Mouse (Mus musculus) erythroblast, embryonic 14.5 days (primary cell): ENCODE data around the gene Snrnp27. TPM values are rescaled to one million over a fixed set of nuclear protein-coding genes. Genes with fewer than 3 reads are reported as not detected.
A peak's percentile ranks its signal among the peaks of the same experiment; 100 is the strongest.

ENCODE experiments used
- H3K27me3 ChIP-seq: 2 replicates; pipeline ENCODE4 v1.6.1; 2012; ENCODE audit warnings: inconsistent platforms; ENCODE audit not compliant: control insufficient read depth
- H3K36me3 ChIP-seq: 2 replicates; pipeline ENCODE4 v1.6.1; 2012; ENCODE audit warnings: mild to moderate bottlenecking, inconsistent platforms; ENCODE audit not compliant: control insufficient read depth
- H3K4me1 ChIP-seq: 2 replicates; pipeline ENCODE4 v1.6.1; 2012; ENCODE audit warnings: inconsistent platforms; ENCODE audit not compliant: control insufficient read depth
- H3K4me3 ChIP-seq: replicated peaks from 2 replicates; pipeline ENCODE3; 2012; ENCODE audit warnings: moderate library complexity, mild to moderate bottlenecking, inconsistent platforms
- H3K9me3 ChIP-seq: 2 replicates; pipeline ENCODE4 v1.6.1; 2012; ENCODE audit warnings: low read length, inconsistent platforms, mixed read lengths; ENCODE audit not compliant: control insufficient read depth
- GATA1 ChIP-seq: IDR thresholded peaks from 2 replicates; pipeline ENCODE4 v1.6.1; 2012; ENCODE audit warnings: low read length, inconsistent platforms, mixed read lengths
- TAL1 ChIP-seq: IDR thresholded peaks from 3 replicates; pipeline ENCODE4 v1.6.1; 2012; ENCODE audit warnings: low read length, inconsistent platforms, mixed read lengths
- polyA plus RNA-seq: library from polyadenylated mRNA; stranded (reverse); fragments of >175 nt; gene quantifications from 2 replicates; pipeline ENCODE4 v1.2.3, GENCODE M21; 2012

Snrnp27 gene
- polyA plus RNA-seq, 1 experiment = 41.0 TPM

- no peaks in the 10 kb centered on the region for H3K27me3 ChIP-seq
- peaks cover 50% of the 10 kb centered on the region for H3K36me3 ChIP-seq
- peaks cover 6% of the 10 kb centered on the region for H3K4me1 ChIP-seq
- no peak for TF ChIP-seq GATA1
- no peak for TF ChIP-seq TAL1
- no peak overlapping the region for H3K4me3 ChIP-seq
- H3K9me3 ChIP-seq = no peaks in the 10 kb centered on the region
Measured at GRCm38 (mm10) chr6:86696213-86696612, 11.9 kb upstream of the Snrnp27 start.

DNA sequence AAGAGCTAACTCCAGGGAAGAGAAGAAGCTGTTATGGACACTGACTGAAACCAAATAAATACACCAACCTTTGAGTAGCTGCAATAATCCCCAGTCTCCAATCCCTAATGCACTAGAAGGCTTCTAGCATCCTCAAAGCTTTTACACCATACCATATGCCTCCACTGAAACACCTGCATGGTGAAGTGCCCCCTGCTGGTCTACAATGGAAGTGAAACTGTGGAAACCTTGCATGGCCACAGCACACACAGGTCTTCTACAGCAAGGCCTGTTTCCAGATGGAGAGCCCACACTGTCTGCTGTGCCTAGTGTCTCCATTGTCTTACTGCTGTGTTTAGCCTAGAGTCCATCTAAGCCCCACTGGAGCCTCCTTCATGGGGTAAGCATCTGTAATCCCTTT lies 10.1 kb upstream of the Snrnp27 start:
- Histone ChIP-seq H3K27me3 (no peaks in the 10 kb centered on the region), H3K4me3 (no peak overlapping the region), H3K36me3 (peaks cover 42% of the 10 kb centered on the region), H3K4me1 (peaks cover 8% of the 10 kb centered on the region), H3K9me3 (no peaks in the 10 kb centered on the region)
- TF ChIP-seq TAL1 = no peak
- no peak for TF ChIP-seq GATA1

DNA sequence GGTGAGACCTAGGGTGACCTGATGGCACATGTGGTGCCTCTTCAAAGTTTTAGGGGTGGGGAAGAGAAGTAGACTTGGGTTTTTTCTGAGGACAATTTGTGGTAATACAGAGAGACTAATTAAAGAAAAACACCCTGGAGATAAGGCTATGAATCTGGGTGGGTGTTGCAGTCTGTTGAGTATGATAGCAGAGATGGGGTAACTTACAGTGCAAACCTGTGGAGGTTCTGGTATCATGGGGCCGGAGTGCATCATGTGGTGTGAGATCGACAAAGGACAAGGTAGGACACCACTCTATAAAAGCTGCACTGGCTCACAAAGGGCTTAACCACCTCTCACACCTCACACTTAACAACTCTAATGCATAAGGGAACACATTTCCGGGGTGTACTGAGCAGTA lies 5.3 kb upstream of the Snrnp27 start:
- Histone ChIP-seq H3K4me1 (peaks cover 22% of the 10 kb centered on the region), H3K36me3 (peaks cover 23% of the 10 kb centered on the region), H3K27me3 (0 out of 2 replicates have a peak, but pooled peaks cover 2% of the 10 kb centered on the region), H3K9me3 (no peaks in the 10 kb centered on the region), H3K4me3 (no peak overlapping the region)
- no peak for TF ChIP-seq TAL1
- no peak for TF ChIP-seq GATA1

- H3K4me1 ChIP-seq = peaks cover 41% of the 10 kb centered on the region
- peaks cover 26% of the 10 kb centered on the region for H3K36me3 ChIP-seq
- 0 out of 2 replicates have a peak, but pooled peaks cover 2% of the 10 kb centered on the region for H3K27me3 ChIP-seq
- no peak overlapping the region for H3K4me3 ChIP-seq
- no peaks in the 10 kb centered on the region for H3K9me3 ChIP-seq
- no peak for TF ChIP-seq TAL1
Measured at GRCm38 (mm10) chr6:86686971-86687370, 2.6 kb upstream of the Snrnp27 start.

DNA sequence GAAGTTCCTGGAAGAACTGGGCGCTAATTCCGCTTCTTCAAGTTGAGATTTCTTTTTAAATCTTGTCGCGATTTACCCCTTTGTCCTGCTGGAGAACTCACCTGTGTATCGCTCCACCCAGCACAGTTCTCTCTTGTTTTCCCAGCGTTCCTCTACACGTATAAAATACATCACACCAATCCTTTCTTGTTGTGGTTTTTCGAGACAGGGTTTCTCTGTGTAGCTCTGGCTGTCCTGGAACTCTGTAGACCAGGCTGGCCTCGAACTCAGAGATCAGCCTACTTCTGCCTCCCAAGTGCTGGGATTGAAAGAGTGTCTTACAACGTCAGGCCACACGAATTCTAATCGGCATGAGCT lies 311 bp upstream of the Snrnp27 start:
- H3K27me3 ChIP-seq = 0 out of 2 replicates have a peak, but pooled peaks cover 2% of the 10 kb centered on the region
- H3K4me1 ChIP-seq = peaks cover 35% of the 10 kb centered on the region
- TF ChIP-seq GATA1 = no peak
- no peak for TF ChIP-seq TAL1
- H3K36me3 ChIP-seq = peaks cover 39% of the 10 kb centered on the region
- H3K4me3 ChIP-seq = peak overlapping the region; percentile 75
- no peaks in the 10 kb centered on the region for H3K9me3 ChIP-seq

DNA sequence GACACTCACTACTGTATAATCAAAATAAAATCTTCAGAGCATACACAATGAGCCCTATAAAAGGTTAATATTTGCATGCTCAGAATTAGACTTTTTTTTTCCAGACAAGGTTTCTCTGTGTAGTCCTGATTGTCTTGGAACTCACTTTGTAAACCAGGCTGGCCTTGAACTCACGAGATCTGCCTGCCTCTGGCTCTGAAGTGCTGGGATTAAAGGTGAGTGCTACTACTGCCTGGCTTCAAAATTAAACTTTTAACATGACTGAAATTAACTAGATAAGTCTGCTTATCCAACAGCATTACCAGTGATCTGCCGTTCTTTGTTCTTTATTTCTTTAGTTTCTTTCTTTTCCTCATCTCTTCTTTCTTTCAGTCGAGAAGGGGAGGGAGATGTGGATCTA lies 3.0 kb downstream of the Snrnp27 start:
- Histone ChIP-seq H3K36me3 (peaks cover 67% of the 10 kb centered on the region), H3K4me1 (peaks cover 23% of the 10 kb centered on the region), H3K27me3 (0 out of 2 replicates have a peak, but pooled peaks cover 2% of the 10 kb centered on the region), H3K4me3 (no peak overlapping the region), H3K9me3 (no peaks in the 10 kb centered on the region)
- no peak for TF ChIP-seq TAL1
- no peak for TF ChIP-seq GATA1

- Histone ChIP-seq H3K9me3 (no peaks in the 10 kb centered on the region), H3K27me3 (no peaks in the 10 kb centered on the region), H3K36me3 (peaks cover 96% of the 10 kb centered on the region), H3K4me3 (no peak overlapping the region), H3K4me1 (peaks cover 9% of the 10 kb centered on the region)
- TF ChIP-seq GATA1 = no peak
- TF ChIP-seq TAL1 = no peak
Measured at GRCm38 (mm10) chr6:86678341-86678740, 6.0 kb downstream of the Snrnp27 start.

- no peak for TF ChIP-seq TAL1
- no peak for TF ChIP-seq GATA1
- H3K36me3 ChIP-seq = peaks cover 77% of the 10 kb centered on the region
Measured at GRCm38 (mm10) chr6:86670873-86671272, 13.4 kb downstream of the Snrnp27 start.

DNA sequence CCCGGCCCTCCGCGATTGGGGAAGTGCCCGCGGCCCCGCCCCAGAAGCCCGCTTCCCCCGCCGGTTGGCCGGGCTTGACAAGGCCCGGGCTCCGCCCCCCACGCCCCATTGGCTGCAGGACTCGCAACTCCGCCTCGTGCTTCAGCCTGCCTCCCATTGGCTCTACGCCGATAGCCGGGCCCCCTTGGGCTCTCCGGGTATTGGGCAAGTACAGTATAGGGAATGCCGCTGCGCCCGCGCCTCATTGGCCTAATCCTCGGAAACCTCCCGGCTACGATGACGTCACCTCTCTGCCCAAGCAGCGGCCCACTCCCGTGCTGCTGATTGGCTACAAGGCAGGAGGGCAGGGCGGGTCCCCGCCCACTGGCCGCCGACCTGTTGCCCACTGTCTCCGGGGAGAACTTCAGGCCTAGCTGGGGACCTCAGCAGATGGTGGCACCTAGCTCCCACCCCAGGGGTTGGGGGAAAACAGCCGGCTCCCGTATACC lies 15.0 kb downstream of the Snrnp27 start:
- Histone ChIP-seq H3K4me3 (peak overlapping the region; percentile 70), H3K27me3 (no peaks in the 10 kb centered on the region), H3K36me3 (peaks cover 78% of the 10 kb centered on the region), H3K9me3 (no peaks in the 10 kb centered on the region), H3K4me1 (peaks cover 58% of the 10 kb centered on the region)
- TF ChIP-seq TAL1 (no peak), GATA1 (no peak)

More at GRCm38 (mm10) chr6:86670873-86671272, 13.4 kb downstream of the Snrnp27 start:
- no peaks in the 10 kb centered on the region for H3K9me3 ChIP-seq
- H3K27me3 ChIP-seq = no peaks in the 10 kb centered on the region
- no peak overlapping the region for H3K4me3 ChIP-seq
- peaks cover 43% of the 10 kb centered on the region for H3K4me1 ChIP-seq

DNA sequence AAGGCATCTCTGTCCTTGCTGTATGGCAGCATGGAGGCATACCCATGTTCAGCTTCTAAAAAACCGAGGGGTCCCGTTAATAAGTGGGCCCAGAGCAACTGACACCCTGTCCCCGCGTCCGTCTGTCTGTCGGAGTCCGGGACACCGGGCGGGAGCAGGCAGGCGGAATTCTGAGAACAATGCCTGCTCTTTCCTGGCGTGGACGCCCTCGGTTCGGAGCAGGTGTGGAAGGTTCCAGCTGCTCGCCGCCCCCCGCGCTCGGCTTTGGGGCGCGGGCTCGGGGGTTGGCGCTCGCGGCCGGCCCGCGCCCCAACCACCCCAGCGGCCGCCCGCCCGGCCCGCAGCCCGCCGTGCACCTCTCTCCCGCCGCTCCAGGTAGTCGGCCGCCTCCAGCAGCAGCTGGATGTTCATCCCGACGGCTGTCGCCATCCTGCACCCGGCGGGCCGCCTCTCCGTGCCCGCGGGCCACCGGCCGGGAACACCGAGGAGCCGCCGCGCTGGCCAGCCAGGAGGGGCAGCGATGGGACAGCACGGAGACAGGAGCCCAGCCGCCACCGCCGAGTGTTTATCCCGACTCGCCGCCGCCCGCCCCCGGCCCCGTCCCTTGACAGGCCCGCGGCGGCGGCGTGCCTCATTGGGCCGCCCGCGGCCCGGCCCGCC lies 15.6 kb downstream of the Snrnp27 start, which contains the start of gene Mxd1:
Gene Mxd1 (minus strand): TSS at position 582 of the 660 bp plus-strand sequence.
- Histone ChIP-seq H3K9me3 (no peaks in the 10 kb centered on the region), H3K4me3 (peak within 1 kb of the TSS; percentile 70), H3K27me3 (no peaks in the 10 kb centered on the region), H3K4me1 (peaks cover 63% of the 10 kb centered on the region), H3K36me3 (peaks cover 78% of the 10 kb centered on the region)
- no peak for TF ChIP-seq GATA1
